Mouse (Mus musculus): Measurements from ENCODE around the gene Dgkd. TPM values are rescaled to one million over a fixed set of nuclear protein-coding genes. Genes with fewer than 3 reads are reported as not detected.

Dgkd gene
- total RNA-seq, 2 experiments from 2014 or later = 56.9 to 63.9 TPM

DNA sequence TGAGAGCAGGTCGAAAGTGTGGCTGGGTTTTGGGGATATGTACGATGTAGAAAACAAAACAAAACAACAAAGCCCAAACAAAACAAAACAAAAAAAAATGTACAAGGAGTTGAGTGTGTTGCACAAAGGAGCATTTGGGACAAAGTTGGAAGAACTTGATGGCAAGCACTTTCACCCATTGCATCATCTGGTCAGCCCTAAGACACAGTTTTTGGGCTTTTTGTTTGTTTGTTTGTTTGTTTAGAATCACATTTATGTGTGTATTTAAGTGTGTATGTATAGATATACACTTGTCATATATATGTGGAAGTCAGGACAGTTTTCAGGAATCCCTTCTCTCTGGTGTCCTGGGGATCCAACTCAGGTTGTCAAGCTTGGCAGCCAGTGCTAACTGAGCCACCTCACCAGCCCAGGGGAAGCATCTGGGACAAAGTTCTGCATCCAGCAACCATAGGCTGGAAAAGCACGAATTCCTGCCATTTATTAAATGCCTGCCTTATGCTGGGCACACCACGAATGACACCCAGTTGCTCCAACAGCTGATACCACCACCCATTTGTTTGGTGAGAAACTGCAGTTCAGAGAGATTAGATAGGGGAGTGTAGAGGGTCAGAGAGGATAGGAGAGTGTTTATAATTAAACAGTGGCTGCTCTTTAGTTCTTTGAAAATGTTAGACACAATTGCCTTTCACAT is 5.5 kb upstream of the Dgkd start:
- no peak for DNase-seq
- intact Hi-C loops (cut with DNase I) = no loop called here

GRCm38 (mm10) chr1:87848237-87848996 is 4.7 kb upstream of the Dgkd start:
- no peak for DNase-seq
- intact Hi-C loops (cut with DNase I) = no loop called here

DNA sequence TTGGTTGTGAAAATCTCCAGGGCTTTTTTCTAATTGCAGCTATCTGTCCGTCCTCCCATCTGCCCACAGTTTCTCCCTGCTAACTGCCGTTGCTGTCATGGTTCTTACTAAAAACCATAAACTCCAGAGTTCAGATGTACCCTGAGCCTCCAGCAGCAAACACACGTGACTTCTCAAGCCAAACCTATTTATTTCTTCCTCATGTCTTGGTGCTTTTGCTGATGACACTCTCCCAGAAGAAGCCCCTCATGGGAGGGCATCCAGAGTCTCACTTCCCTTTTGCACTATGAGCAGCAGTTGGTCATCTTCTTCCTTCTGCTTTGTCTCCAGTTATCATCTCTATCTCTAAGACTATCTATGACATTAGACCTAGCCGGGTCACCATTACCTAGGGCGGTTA is 3.8 kb upstream of the Dgkd start:
- intact Hi-C loops (cut with DNase I) = no loop called here
- no peak for DNase-seq

- DNase-seq = no peak
- intact Hi-C loops (cut with DNase I) = no loop called here
Measured at GRCm38 (mm10) chr1:87851344-87851743, 1.7 kb upstream of the Dgkd start.

GRCm38 (mm10) chr1:87852081-87852790 is 851 bp upstream of the Dgkd start:
- DNase-seq = no peak
- intact Hi-C loops (cut with DNase I) = loop anchor here (2.0 kb wide), 1 partner anchor 71 kb away; no protein-coding TSS in a partner anchor

DNA sequence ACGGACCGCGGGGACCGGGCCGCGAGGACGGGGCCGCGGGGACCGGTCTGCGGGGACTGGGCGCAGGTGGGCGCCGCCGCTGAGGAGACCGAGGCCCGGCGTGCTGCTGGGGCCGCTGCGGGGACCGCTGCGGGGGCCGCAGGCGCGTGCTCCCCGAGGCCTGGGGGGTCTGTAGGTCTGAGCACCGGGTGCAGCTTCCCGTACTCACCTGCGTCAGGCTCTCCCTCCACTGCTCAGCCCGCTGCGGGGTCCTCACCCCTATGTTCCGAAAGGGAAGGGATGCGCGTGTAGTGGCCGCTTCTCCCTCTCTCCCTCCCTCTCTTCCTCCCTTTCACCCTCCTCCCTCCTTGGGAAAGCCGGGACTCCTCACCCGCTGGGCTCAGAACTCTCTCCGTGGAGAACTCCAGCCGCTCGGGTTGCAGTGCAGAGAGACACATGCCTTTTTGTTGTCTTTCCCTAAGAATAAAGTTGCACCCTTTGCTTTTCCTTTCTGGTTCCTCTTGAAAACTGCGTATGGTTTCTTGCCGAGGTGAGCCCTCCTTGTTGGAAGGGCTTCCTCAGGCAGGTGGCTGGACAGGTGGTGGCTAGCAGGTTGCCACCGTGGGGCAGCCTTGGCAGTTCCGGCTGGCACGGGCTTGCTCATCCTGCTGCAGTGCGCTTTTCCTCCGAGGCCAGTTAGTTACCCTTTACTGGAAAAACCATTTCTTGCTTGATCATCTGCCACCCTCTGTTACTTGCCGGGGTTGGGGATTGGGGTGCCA is 694 bp downstream of the Dgkd start:
- intact Hi-C loops (cut with DNase I) = loop anchor here (2.0 kb wide), 2 partner anchors 19 to 69 kb away; no protein-coding TSS in a partner anchor
- DNase-seq = peak; percentile 29 to 34

DNA sequence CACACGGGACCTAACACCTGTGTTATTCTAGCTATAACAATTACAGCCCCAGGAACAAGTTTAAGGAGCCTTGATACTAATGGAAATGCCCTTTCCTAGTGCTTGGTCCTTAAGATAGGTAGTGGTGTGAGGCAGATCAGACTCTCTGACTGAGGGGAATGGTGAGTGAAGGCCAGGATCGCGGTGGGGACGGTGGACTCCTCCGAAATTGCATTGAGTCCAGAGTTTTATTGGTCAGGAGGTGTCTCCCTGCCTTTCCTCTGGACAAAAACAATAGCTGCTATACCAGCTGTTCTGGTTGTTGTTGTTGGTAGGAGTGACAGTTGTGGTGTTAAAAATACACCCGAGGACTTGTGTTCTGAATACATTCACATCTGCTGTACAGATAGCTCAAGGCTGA is 1.3 kb downstream of the Dgkd start:
- DNase-seq = no peak
- intact Hi-C loops (cut with DNase I) = loop anchor here (2.0 kb wide), 1 partner anchor 18 kb away; no protein-coding TSS in a partner anchor

GRCm38 (mm10) chr1:87854851-87855251 is 1.8 kb downstream of the Dgkd start:
- intact Hi-C loops (cut with DNase I) = loop anchor here (2.0 to 5.0 kb wide), 2 partner anchors 18 to 37 kb away; no protein-coding TSS in a partner anchor
- DNase-seq = peak in 1 of 2 experiments; percentile 15

- intact Hi-C loops (cut with DNase I) = loop anchor here (2.0 to 5.0 kb wide), 2 partner anchors 17 to 37 kb away; no protein-coding TSS in a partner anchor
- no peak for DNase-seq
Measured at GRCm38 (mm10) chr1:87855522-87855921, 2.4 kb downstream of the Dgkd start.

GRCm38 (mm10) chr1:87856823-87857222 is 3.7 kb downstream of the Dgkd start:
- DNase-seq = no peak
- intact Hi-C loops (cut with DNase I) = loop anchor here (5.0 kb wide), 1 partner anchor 35 kb away; no protein-coding TSS in a partner anchor

GRCm38 (mm10) chr1:87858031-87858430 is 4.9 kb downstream of the Dgkd start:
- intact Hi-C loops (cut with DNase I) = loop anchor here (5.0 kb wide), 1 partner anchor 34 kb away; no protein-coding TSS in a partner anchor
- DNase-seq = no peak

- DNase-seq = no peak
- intact Hi-C loops (cut with DNase I) = loop anchor here (5.0 kb wide), 1 partner anchor 34 kb away; no protein-coding TSS in a partner anchor
Measured at GRCm38 (mm10) chr1:87858529-87858928, 5.4 kb downstream of the Dgkd start.

GRCm38 (mm10) chr1:87863602-87864001 is 10.5 kb downstream of the Dgkd start:
- intact Hi-C loops (cut with DNase I) = no loop called here
- DNase-seq = no peak

- no peak for DNase-seq
- intact Hi-C loops (cut with DNase I) = no loop called here
Measured at GRCm38 (mm10) chr1:87864889-87865288, 11.8 kb downstream of the Dgkd start.

DNA sequence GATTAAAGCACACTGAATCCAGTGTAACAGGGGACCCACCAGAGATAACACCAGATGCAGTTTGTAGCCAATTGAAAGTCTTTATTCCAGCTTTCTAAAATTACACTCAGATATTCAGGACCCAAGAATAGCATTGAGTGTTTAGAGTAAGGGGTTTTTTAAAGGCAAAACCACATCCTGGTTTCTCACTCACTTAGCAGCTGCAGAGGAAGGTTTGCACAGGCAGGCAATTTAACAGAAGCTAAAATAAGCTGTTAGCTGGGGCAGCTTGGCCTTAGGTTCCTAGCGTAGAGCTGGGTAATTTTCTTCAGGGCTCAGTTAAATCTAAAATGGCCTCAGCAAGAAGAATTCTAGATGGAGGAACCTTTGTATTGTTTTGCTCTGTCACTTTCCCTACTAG is 13.6 kb downstream of the Dgkd start:
- intact Hi-C loops (cut with DNase I) = no loop called here
- no peak for DNase-seq

GRCm38 (mm10) chr1:87871546-87871945 is 18.5 kb downstream of the Dgkd start:
- intact Hi-C loops (cut with DNase I) = no loop called here

GRCm38 (mm10) chr1:87873081-87873480 is 20.0 kb downstream of the Dgkd start:
- intact Hi-C loops (cut with DNase I) = loop anchor here (2.0 kb wide), 1 partner anchor 18 kb away; no protein-coding TSS in a partner anchor
- no peak for DNase-seq

More at GRCm38 (mm10) chr1:87871546-87871945, 18.5 kb downstream of the Dgkd start:
- DNase-seq = peak; percentile 28 to 47

- intact Hi-C loops (cut with DNase I) = no loop called here
Measured at GRCm38 (mm10) chr1:87876065-87876464, 23.0 kb downstream of the Dgkd start.

GRCm38 (mm10) chr1:87877552-87878283 is 24.6 kb downstream of the Dgkd start:
- DNase-seq = no peak
- intact Hi-C loops (cut with DNase I) = no loop called here

More at GRCm38 (mm10) chr1:87876065-87876464, 23.0 kb downstream of the Dgkd start:
- no peak for DNase-seq

All from heart, postnatal 14 days (tissue).